ENCODE assay signal across 9 mouse cellular contexts in genomic region chr6:23457748-23458147, GRCm38 (mm10).
A peak's percentile ranks its signal among the peaks of the same experiment; 100 is the strongest.
DNase-seq lines count a peak whose midpoint lies in the region; ATAC-seq and TF ChIP-seq lines count a peak whose summit lies in the region.
"Had no signal": no experiment of that assay in that cellular context is flagged by ENCODE, and none has a peak within 500 bp of the region (broad histone marks: within the 10 kb centered on the region; RNA-seq: fewer than 3 reads in every experiment).

No protein-coding gene starts in this region.

- no peak overlapping the region for H3K27ac ChIP-seq in forebrain, postnatal 0 days (ENCODE audit: low read depth, low read length)
- H3K27ac ChIP-seq: hindbrain, embryonic 15.5 days had no signal

- H3K36me3 ChIP-seq in forebrain, postnatal 0 days (ENCODE audit: insufficient read depth) = no peaks in the 10 kb centered on the region
- H3K36me3 ChIP-seq: hindbrain, embryonic 15.5 days had no signal

- WGBS in forebrain, postnatal 0 days = 3% methylated on average over 5 of the region's 5 CpGs
- WGBS in lung, adult 2 months = 5% methylated on average over 5 of the region's 5 CpGs

- no peak for TF ChIP-seq POLR2A in lung, adult 2 months (IDR thresholded peaks at IDR 0.05; ENCODE audit: borderline replicate concordance, extremely low read depth, low read depth, low read length)

- H3K4me1 ChIP-seq in forebrain, postnatal 0 days (ENCODE audit: insufficient read depth) = no peaks in the 10 kb centered on the region
- no peaks in the 10 kb centered on the region for H3K4me1 ChIP-seq in lung, adult 2 months (ENCODE audit: control insufficient read depth, insufficient read depth, low read length)
- H3K4me1 ChIP-seq: hindbrain, embryonic 15.5 days had no signal

- H3K4me2 ChIP-seq in forebrain, postnatal 0 days (ENCODE audit: low read depth) = no peak overlapping the region
- H3K4me2 ChIP-seq: hindbrain, embryonic 15.5 days had no signal

- H3K9ac ChIP-seq in forebrain, postnatal 0 days = no peak overlapping the region
- H3K9ac ChIP-seq: hindbrain, embryonic 15.5 days had no signal

- ATAC-seq in forebrain, postnatal 0 days = peak; percentile 78
- no peak for ATAC-seq in inflammation-experienced regulatory T-cells, adult 6 months

- DNase-seq in CD4-positive helper T cell, adult 2 months (ENCODE audit: low read depth, low spot score) = peak; percentile 10
- DNase-seq in MN1 (ENCODE audit: low spot score) = peak; percentile 30
- DNase-seq in cerebellum, adult 18-20 months = peak; percentile 71 to 76
- peak; percentile 89 for DNase-seq in forebrain, postnatal 0 days
- DNase-seq in kidney, postnatal 25 days = peak; percentile 57 to 82
- DNase-seq in lung, adult 2 months = peak; percentile 45
- peak; percentile 91 for DNase-seq in retina, embryonic 14.5 days (ENCODE audit: low spot score)

- H3K27me3 ChIP-seq in forebrain, postnatal 0 days (ENCODE audit: insufficient read depth, low read length) = no peaks in the 10 kb centered on the region

- no peaks in the 10 kb centered on the region for H3K9me3 ChIP-seq in forebrain, postnatal 0 days (ENCODE audit: low read length)
- H3K9me3 ChIP-seq: hindbrain, embryonic 15.5 days had no signal

- peak; percentile 92 for TF ChIP-seq CTCF in forebrain, postnatal 0 days (IDR thresholded peaks at IDR 0.05; ENCODE audit: low read depth)
- peak; percentile 71 for TF ChIP-seq CTCF in lung, adult 2 months (IDR thresholded peaks at IDR 0.05; ENCODE audit: insufficient read depth, low read length)

- no peak overlapping the region for H3K4me3 ChIP-seq in forebrain, postnatal 0 days (ENCODE audit: low read depth, low read length)
- H3K4me3 ChIP-seq in lung, adult 2 months (replicated peaks; ENCODE audit: extremely low read depth, low read depth, low read length) = no peak overlapping the region
- H3K4me3 ChIP-seq: hindbrain, embryonic 15.5 days had no signal

Comparison
In these comparisons a context has a peak if more than half of its experiments do, and no peak if none do; other contexts are left out.
1. DNase-seq: peak in every context shown above with its lines; median percentile 91 in retina, embryonic 14.5 days; 89 in forebrain, postnatal 0 days; 74 in cerebellum, adult 18-20 months; 70 in kidney, postnatal 25 days; 45 in lung, adult 2 months; 30 in MN1; 10 in CD4-positive helper T cell, adult 2 months.